Mouse (Mus musculus) right cerebral cortex, postnatal 36 days (tissue): ENCODE measurements at regions not wholly inside any gene's neighbourhood (a gene's known extent, or its start where the extent isn't known, plus 50 kb on each side); places are given as distances from the start of the nearest gene placed in this dataset.

ENCODE experiments used
- DNase-seq, 2 experiments: peaks; one replicate each; pipeline ENCODE4 v3.0.0; 2022; ENCODE audit warnings: low spot score in 2 of 2, mixed read lengths in 1 of 2

- peak in 1 of 2 experiments; percentile 15 for DNase-seq
Observed at GRCm38 (mm10) chrX:167152611-167153010, 56.5 kb downstream of the Tmsb4x start.

GRCm38 (mm10) chrX:167151341-167151740 lies 57.8 kb downstream of the Tmsb4x start:
- no peak for DNase-seq

DNA sequence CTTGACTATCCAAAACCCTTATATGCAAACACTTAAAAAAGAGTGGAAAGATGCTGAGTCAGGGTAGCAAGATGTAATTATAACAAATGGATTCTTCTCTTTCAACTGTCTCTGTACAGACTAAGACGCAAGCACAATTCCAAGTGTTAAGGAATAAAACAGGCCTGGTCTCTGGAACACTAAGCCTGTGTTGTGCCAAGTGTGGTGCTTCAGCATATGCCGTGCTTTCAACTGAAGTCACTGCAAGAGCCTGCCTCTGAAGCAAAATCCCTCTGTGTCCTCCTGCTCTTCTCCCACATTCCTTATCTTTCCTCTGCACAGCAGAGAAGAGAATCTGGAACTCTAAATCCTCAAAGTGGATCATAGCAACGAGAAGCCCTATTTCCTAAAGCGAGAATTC lies 59.7 kb downstream of the Tmsb4x start:
- DNase-seq = peak in 1 of 2 experiments; percentile 18

GRCm38 (mm10) chrX:167146513-167147360 lies 62.4 kb downstream of the Tmsb4x start:
- peak; percentile 12 to 16 for DNase-seq

DNA sequence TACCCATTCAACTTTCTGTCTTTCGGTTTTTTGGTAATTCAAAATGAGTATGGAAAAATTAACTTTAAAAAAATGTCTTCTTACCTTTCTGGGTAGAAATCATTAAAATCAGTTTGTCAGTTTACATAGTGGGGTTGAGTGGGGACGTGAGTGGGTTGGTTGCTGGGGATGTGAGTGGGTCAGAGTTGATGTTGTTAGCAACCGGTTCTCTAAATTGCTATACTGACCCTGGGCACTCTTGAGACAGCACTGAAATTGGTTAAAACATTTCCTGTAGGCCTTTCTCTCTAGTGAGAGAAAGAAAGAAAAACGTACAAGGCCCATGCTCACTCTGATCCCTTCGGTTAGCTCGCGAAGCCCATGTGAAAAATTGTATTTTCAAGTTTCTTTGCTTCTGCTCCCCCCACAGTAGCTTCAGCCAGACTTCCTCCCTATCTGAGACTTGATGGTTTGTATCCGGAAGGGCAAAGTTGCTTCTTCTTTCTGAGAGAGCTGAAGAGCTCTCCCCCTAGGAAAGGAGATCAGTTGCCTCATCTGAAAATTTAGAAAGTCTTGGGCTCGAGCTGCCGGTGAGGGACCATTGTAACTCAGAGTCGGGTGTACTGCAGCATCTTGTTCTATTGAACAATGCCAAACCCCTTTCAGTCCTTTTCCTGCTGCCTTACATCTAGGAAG lies 63.5 kb downstream of the Tmsb4x start:
- DNase-seq = no peak

DNA sequence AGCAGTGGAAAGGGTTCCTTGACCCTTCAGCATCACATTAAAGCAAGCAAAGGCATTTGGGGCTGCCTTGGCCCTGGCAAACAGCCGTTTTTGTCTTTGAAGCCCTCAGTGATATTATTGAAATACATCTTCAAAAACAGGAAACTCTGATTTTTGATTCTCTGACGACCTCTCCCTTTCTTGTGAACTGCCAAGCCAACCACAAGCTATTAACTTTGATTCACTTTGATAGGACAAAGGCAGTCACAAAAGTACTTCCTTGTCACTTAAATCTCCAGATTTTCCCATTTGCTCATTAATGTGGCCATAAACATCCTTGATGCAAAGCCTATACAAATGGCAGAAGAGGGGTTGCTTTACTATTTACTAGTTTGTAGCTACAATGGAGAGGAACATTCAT lies 70.0 kb downstream of the Tmsb4x start:
- no peak for DNase-seq

DNA sequence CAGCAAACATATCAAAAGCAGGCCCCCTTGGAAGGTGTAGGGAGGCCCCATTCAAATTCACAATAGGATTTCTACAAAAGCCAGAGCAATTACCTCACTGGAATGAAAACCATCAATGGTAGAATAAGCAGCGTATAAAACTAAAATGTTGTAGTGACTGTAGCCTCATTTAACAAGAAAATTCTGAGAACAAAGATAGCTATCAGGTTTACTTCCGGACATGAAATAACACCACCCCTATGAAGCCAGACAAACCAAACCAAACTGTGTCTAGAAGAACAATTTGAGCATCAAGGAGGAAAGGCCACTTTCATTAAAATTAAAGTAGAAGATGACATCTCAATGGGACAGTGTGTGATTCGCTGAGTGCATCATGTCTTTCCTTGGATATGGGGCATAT lies 74.9 kb downstream of the Tmsb4x start:
- DNase-seq = no peak

GRCm38 (mm10) chrX:167132989-167133395 lies 76.1 kb downstream of the Tmsb4x start:
- DNase-seq = no peak

DNA sequence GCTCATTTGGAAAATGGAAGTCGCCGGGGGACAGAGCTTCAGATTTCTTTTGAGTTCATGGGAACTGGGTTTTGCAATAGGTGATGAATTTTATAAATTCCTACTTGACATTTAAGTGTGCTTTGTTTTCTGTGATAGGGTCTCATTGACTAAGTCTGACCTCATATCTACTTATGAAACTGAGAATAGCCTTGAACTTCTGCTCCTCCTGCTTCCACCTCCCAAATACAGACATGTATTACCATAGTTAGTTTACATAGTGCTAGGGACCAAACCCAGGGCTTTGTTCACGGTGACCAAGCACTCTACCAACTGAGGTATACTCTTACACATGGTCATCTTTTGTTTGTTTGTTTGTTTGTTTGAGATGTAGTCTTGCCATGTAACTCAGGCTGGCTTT lies 77.8 kb downstream of the Tmsb4x start:
- DNase-seq = no peak

GRCm38 (mm10) chrX:167130601-167131000 lies 78.5 kb downstream of the Tmsb4x start:
- no peak for DNase-seq

DNA sequence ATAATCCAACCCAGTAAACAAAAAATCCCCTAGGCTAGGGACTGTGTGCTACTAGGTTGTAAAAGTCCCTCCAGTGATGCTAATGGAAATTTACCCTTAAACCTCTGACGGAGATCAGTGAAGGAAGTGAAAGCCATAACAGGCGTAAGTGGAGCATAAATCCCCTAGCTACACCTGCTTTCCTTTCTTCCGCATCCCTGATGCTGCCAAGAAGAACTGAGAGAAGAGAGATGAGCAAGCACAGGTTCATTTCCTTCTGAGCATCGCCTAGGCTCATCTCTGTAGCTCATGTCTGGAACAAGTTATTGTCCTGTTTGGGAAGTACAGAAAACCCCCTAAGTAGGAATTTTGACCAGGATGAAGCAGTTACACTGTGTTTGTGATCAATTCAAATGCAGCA lies 89.8 kb downstream of the Tmsb4x start:
- no peak for DNase-seq

DNA sequence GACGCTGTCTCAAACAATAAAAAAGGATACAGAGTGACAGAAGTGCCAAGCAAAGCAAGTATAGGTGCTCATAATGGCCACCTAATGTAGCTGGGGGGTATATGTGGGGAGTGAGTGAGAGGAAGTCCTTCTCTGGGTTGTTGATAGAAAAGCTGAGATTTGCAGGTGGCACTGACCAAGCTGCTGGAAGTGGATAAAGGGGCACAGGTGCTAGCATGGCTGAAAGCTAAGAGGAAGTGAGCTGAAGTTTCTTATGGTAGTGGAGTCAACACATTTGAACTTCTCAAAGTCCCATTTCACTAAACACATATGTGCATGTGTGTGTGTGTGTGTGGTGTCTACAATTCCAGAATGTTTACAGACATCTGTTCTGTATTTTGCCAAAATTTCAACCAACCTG lies 94.0 kb downstream of the Tmsb4x start:
- no peak for DNase-seq

GRCm38 (mm10) chrX:167111059-167111871 lies 97.8 kb downstream of the Tmsb4x start:
- DNase-seq = no peak

DNA sequence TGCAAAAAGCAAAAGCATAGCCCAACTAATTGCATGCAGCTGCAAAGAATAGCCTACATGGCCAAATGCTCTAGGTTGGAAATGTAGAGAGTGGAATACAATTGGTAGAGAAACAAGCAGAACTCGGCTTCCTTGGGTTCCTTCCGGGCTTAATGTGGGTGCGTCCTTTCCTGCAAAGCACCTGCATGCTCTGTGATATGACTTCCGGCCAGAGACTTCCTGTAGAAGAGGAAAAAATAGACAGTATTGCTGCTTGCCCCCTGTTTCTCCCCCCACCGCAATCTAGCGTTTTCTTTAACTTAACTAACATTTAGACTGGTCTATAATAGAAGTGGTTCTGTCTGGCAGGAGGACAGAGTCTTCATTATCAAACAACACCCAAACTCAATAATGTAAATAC lies 100.8 kb downstream of the Tmsb4x start:
- DNase-seq = no peak

DNA sequence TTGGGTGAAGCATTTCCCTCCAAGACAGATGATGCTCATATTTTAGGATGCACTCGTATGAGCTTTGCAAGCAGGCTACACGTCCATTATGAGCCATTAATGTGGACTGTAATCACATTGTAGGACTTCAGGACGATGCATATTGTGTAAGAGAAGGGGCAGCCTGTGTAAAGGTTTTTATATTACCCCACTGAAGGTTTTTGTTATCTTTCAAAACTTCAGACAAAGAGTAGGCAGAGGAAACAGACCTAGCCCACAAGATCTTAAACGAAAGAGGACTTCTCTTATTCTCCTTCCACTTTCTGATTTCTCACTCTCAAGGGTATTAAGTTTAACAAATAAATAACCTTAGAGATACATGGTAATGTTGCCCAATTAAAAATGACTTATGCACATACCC lies 101.6 kb downstream of the Tmsb4x start:
- DNase-seq = no peak

DNA sequence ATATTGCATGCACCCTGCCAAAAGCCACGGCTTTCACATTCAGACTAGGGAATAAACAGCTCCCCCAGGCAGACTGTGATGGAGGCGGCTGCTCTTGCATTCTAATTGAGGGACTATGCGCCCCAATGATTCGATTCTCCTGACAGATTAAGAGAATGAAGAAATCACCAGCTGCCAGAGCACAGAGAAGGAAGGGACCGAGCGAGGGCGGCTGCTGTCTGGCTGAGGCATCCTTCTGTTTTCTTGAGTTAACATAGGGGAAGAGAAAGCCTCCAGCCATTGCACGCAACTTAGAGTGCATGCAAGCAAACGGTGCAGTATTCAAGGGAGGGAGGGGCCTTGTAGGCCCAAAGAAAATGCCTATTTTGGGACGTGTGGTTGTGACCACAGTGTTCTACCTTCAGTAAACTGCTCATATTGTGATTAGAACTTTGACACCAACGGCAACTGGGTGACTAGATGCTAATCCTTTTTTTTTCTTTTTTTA lies 103.1 kb downstream of the Tmsb4x start:
- peak; percentile 8 to 14 for DNase-seq

- no peak for DNase-seq
Observed at GRCm38 (mm10) chrX:167105354-167105753, 103.8 kb downstream of the Tmsb4x start.

GRCm38 (mm10) chrX:167104247-167104621 lies 104.9 kb downstream of the Tmsb4x start:
- DNase-seq = no peak

GRCm38 (mm10) chrX:167103501-167104246 lies 105.4 kb downstream of the Tmsb4x start:
- DNase-seq = no peak

GRCm38 (mm10) chrX:167101929-167102328 lies 107.2 kb downstream of the Tmsb4x start:
- no peak for DNase-seq

GRCm38 (mm10) chrX:167099411-167099810 lies 109.7 kb downstream of the Tmsb4x start:
- DNase-seq = no peak
